Mouse (Mus musculus): ENCODE data around the gene Lrrc23.

GRCm38 (mm10) chr6:124723541-124723940 is 56.0 kb downstream of the Lrrc23 start:
- TF ChIP-seq EP300 (IDR thresholded peaks at IDR 0.05; ENCODE audit: insufficient read depth, low read depth, low read length): no peak
- TF ChIP-seq CTCF (IDR thresholded peaks at IDR 0.05; ENCODE audit: low read depth, low read length): no peak
